Mouse (Mus musculus): ENCODE data around the gene Gadd45b.

DNA sequence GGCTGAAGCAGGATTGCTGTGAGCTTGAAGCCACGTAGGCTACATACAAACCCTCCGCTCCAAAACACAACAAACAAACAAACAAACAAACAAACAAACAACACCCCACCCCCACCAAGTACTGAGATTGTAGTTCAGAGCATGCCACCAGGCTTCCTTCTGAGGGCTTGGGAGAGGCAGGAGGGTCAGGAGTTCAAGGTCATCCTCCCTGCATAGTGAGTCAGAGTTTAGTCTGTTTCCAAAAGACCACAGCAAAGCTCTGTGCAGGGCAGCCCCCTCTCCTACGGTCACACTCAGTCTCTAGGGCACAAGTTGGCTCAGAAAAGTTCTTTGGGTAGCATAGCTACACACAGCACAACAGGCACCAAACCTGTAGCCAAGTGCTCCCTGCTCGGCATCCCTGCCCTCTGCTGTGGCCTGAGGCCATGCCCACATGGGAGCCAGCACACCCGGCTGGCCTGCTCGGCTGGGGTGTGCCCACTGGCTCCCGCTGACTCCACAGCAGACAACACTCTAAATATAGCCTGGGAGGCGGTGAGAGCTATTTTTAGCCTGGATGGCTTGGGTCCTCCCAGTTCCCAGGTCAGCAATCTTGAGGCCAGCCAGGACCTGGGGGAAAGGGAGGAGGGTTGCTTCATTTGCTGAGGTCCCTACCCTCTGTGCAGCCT lies 10.6 kb downstream of the Gadd45b start:
- TF ChIP-seq CTCF (IDR thresholded peaks at IDR 0.05; ENCODE audit: control insufficient read depth, insufficient read depth, insufficient replicate concordance, low read depth, low read length) (no peak), POLR2A (IDR thresholded peaks at IDR 0.05; ENCODE audit: control insufficient read depth, low read depth, low read length) (no peak)

All from testis, adult 2 months (tissue).